Mouse (Mus musculus) stomach, postnatal 0 days (tissue): ENCODE data around the gene Hoxc8.

Experiments used
- CTCF ChIP-seq: IDR thresholded peaks from 2 replicates; pipeline ENCODE4 v1.5.1; 2016; ENCODE audit warnings: antibody characterized with exemption, low read depth, mild to moderate bottlenecking, moderate library complexity
- EP300 ChIP-seq: optimal IDR thresholded peaks from 2 replicates; pipeline ENCODE3; 2016; ENCODE audit warnings: antibody characterized with exemption

- TF ChIP-seq CTCF (no peak), EP300 (no peak)
Observed at GRCm38 (mm10) chr15:103042209-103042608, 51.8 kb downstream of the Hoxc8 start.
